Mouse (Mus musculus): ENCODE measurements around the gene Opn3.

GRCm38 (mm10) chr1:175673563-175674325 is 18.8 kb downstream of the Opn3 start:
- TF ChIP-seq MAFK (IDR thresholded peaks at IDR 0.05; ENCODE audit: insufficient read depth, low read depth, low read length) (no peak), ZNF384 (IDR thresholded peaks at IDR 0.05; ENCODE audit: low read depth, low read length) (no peak)
